Mouse (Mus musculus) CH12.LX (cell line): ENCODE measurements around the gene Acot7. TPM values are rescaled to one million over a fixed set of nuclear protein-coding genes. Genes with fewer than 3 reads are reported as not detected.

Source experiments
- DNase-seq: peaks from one replicate; pipeline ENCODE4 v3.0.0-alpha.2; 2013; ENCODE audit errors: extremely low read depth
- H3K27ac ChIP-seq: 2 replicates; pipeline ENCODE4 v1.5.1; 2012; ENCODE audit warnings: low read depth, mild to moderate bottlenecking, control low read depth, moderate library complexity; ENCODE audit not compliant: insufficient read depth
- H3K27me3 ChIP-seq: replicated peaks from 2 replicates; pipeline ENCODE3; 2012; ENCODE audit warnings: inconsistent platforms
- H3K36me3 ChIP-seq, 2 experiments: replicated peaks in 1 of 2; 2 replicates each; pipeline versions ENCODE3 to v1.6.1; 2012; ENCODE audit warnings: inconsistent platforms in 1 of 2, low read length in 1 of 2, mild to moderate bottlenecking in 1 of 2, mixed read lengths in 1 of 2, moderate library complexity in 1 of 2; ENCODE audit not compliant: control insufficient read depth in 1 of 2, insufficient read depth in 1 of 2
- H3K4me1 ChIP-seq, 2 experiments: 2 replicates each; pipeline ENCODE4 v1.6.1; 2012; ENCODE audit warnings: inconsistent platforms in 1 of 2, moderate library complexity in 1 of 2; ENCODE audit not compliant: insufficient read depth in 2 of 2, control insufficient read depth in 1 of 2
- H3K4me2 ChIP-seq: 2 replicates; pipeline ENCODE4 v1.6.1; 2012; ENCODE audit warnings: low read depth, mild to moderate bottlenecking, control low read depth; ENCODE audit not compliant: poor library complexity, insufficient read depth, severe bottlenecking
- H3K4me3 ChIP-seq, 3 experiments: fragments of 150-350 bp in 1 of 3; sonication (generic) in 1 of 3; replicated peaks in 1 of 3; 2 replicates each; pipeline versions ENCODE3 to v1.5.1; 2011 to 2012; ENCODE audit warnings: low read depth in 2 of 3, low read length in 2 of 3, mild to moderate bottlenecking in 2 of 3, moderate library complexity in 2 of 3, control low read depth in 1 of 3, improper control_type of control experiment in 1 of 3, inconsistent platforms in 1 of 3, mixed read lengths in 1 of 3; ENCODE audit not compliant: poor library complexity in 1 of 3
- H3K79me2 ChIP-seq: replicated peaks from 2 replicates; pipeline ENCODE4 v1.6.1; 2012; ENCODE audit warnings: mild to moderate bottlenecking, moderate library complexity; ENCODE audit not compliant: control insufficient read depth, poor library complexity, insufficient read depth, severe bottlenecking; ENCODE audit errors: extremely low read depth
- H3K9ac ChIP-seq: 2 replicates; pipeline ENCODE4 v1.6.1; 2012; ENCODE audit warnings: low read depth, mild to moderate bottlenecking, control low read depth, moderate library complexity; ENCODE audit not compliant: insufficient read depth
- H3K9me3 ChIP-seq: replicated peaks from 2 replicates; pipeline ENCODE3; 2012; ENCODE audit warnings: low read length, inconsistent platforms, mixed read lengths
- BHLHE40 ChIP-seq: IDR thresholded peaks from 2 replicates; pipeline ENCODE4 v1.6.1; 2011; ENCODE audit warnings: mild to moderate bottlenecking, low read depth, low read length, improper control_type of control experiment
- CTCF ChIP-seq, 2 experiments: IDR thresholded peaks in 1 of 2; conservative IDR thresholded peaks in 1 of 2; 2 replicates each; pipeline ENCODE4 v1.5.1; 2011 to 2012; ENCODE audit warnings: low read depth in 2 of 2, low read length in 2 of 2, improper control_type of control experiment in 1 of 2, inconsistent platforms in 1 of 2, mild to moderate bottlenecking in 1 of 2, moderate library complexity in 1 of 2
- E2F4 ChIP-seq: IDR thresholded peaks from 2 replicates; pipeline ENCODE4 v1.6.1; 2011; ENCODE audit warnings: low read depth, low read length, improper control_type of control experiment; ENCODE audit not compliant: insufficient replicate concordance
- GABPA ChIP-seq: IDR thresholded peaks from 2 replicates; pipeline ENCODE4 v1.6.1; 2012; ENCODE audit warnings: low read depth, low read length, improper control_type of control experiment, inconsistent platforms; ENCODE audit not compliant: insufficient replicate concordance
- HCFC1 ChIP-seq: IDR thresholded peaks from 2 replicates; pipeline ENCODE4 v1.6.1; 2012; ENCODE audit warnings: low read depth, mild to moderate bottlenecking, inconsistent platforms, low read length, improper control_type of control experiment
- IRF4 ChIP-seq: IDR thresholded peaks from 2 replicates; pipeline ENCODE4 v1.6.1; 2014; ENCODE audit warnings: low read depth, mild to moderate bottlenecking, inconsistent platforms, low read length, improper control_type of control experiment
- JUN ChIP-seq: IDR thresholded peaks from 2 replicates; pipeline ENCODE4 v1.6.1; 2011; ENCODE audit warnings: low read depth, mild to moderate bottlenecking, low read length, improper control_type of control experiment, moderate library complexity; ENCODE audit not compliant: insufficient read depth
- MAZ ChIP-seq: IDR thresholded peaks from 2 replicates; pipeline ENCODE4 v1.6.1; 2012; ENCODE audit warnings: low read depth, mild to moderate bottlenecking, inconsistent platforms, low read length, improper control_type of control experiment, moderate library complexity
- MEF2A ChIP-seq: IDR thresholded peaks from 2 replicates; pipeline ENCODE4 v1.6.1; 2014; ENCODE audit warnings: low read depth, mild to moderate bottlenecking, inconsistent platforms, low read length, improper control_type of control experiment, borderline replicate concordance
- MYC ChIP-seq: IDR thresholded peaks from 2 replicates; pipeline ENCODE4 v1.6.1; 2011; ENCODE audit warnings: low read depth, mild to moderate bottlenecking, improper control_type of control experiment, low read length
- NRF1 ChIP-seq: IDR thresholded peaks from 2 replicates; pipeline ENCODE4 v1.6.1; 2014; ENCODE audit warnings: low read depth, mild to moderate bottlenecking, inconsistent platforms, low read length, improper control_type of control experiment, moderate library complexity
- POLR2A ChIP-seq: IDR thresholded peaks from 2 replicates; pipeline ENCODE4 v1.6.1; 2011; ENCODE audit warnings: low read depth, mild to moderate bottlenecking, improper control_type of control experiment, low read length
- POLR2AphosphoS2 ChIP-seq: IDR thresholded peaks from 2 replicates; pipeline ENCODE4 v1.6.1; 2011; ENCODE audit warnings: low read depth, low read length, improper control_type of control experiment
- TBP ChIP-seq: conservative IDR thresholded peaks from 2 replicates; pipeline ENCODE4 v1.6.1; 2011; ENCODE audit warnings: low read depth, low read length, improper control_type of control experiment
- USF2 ChIP-seq: conservative IDR thresholded peaks from 2 replicates; pipeline ENCODE4 v1.6.1; 2011; ENCODE audit warnings: low read depth, low read length, improper control_type of control experiment
- ZC3H11A ChIP-seq: IDR thresholded peaks from 2 replicates; pipeline ENCODE4 v1.6.1; 2012; ENCODE audit warnings: low read depth, mild to moderate bottlenecking, inconsistent platforms, low read length, improper control_type of control experiment
- ZKSCAN1 ChIP-seq: IDR thresholded peaks from 2 replicates; pipeline ENCODE4 v1.6.1; 2012; ENCODE audit warnings: low read depth, inconsistent platforms, low read length, improper control_type of control experiment, borderline replicate concordance
- ZMIZ1 ChIP-seq: IDR thresholded peaks from 2 replicates; pipeline ENCODE4 v1.6.1; 2012; ENCODE audit warnings: low read depth, mild to moderate bottlenecking, inconsistent platforms, low read length, improper control_type of control experiment
- ZNF384 ChIP-seq: IDR thresholded peaks from 2 replicates; pipeline ENCODE4 v1.6.1; 2012; ENCODE audit warnings: low read depth, low read length, improper control_type of control experiment, inconsistent platforms
- dilution Hi-C: fragments of 300-500 bp; cut with MboI; formaldehyde crosslinking; loops from 2 replicates; pipeline ENCODE4 v1.14.3; 2020; ENCODE audit warnings: low sequenced_read_pairs; ENCODE audit not compliant: extremely low pct_unique_long_range_greater_than_20kb, extremely low pct_ligation_motif_present
- in situ Hi-C: fragments of 300-500 bp; cut with MboI; formaldehyde crosslinking; loops from 3 replicates; pipeline ENCODE4 v1.14.3; 2019; ENCODE audit warnings: low sequenced_read_pairs, low pct_ligation_motif_present, low pct_unique_long_range_greater_than_20kb, mixed read lengths
- polyA plus RNA-seq: library from polyadenylated mRNA; unstranded; fragments of >175 nt; gene quantifications from 2 replicates; pipeline ENCODE4 v1.2.1, GENCODE M21; 2012; ENCODE audit warnings: low read depth; ENCODE audit not compliant: insufficient read length
- total RNA-seq, 2 experiments: library from RNA; depleted of rRNA; stranded (reverse); fragments of 300-350 nt in 1 of 2; fragments of >200 nt in 1 of 2; gene quantifications; 2 replicates each; pipeline ENCODE4 v1.2.3; 2012 to 2014

The Acot7 gene
- total and polyA plus RNA-seq, 3 experiments, result 29.0 to 71.1 (median 61.6) TPM

GRCm38 (mm10) chr4:152313934-152314333 is 136.0 kb downstream of the Acot7 start:
- Histone ChIP-seq H3K9me3 (no peaks in the 10 kb centered on the region), H3K4me1 (peaks cover 0 to 8% of the 10 kb centered on the region in 2 experiments; a peak in 2 of 4 replicates), H3K9ac (no peak overlapping the region), H3K36me3 (peaks cover 2 to 7% of the 10 kb centered on the region in 2 experiments), H3K4me3 (no peak overlapping the region), H3K4me2 (no peak overlapping the region), H3K79me2 (no peaks in the 10 kb centered on the region), H3K27ac (no peak overlapping the region), H3K27me3 (peaks cover 30% of the 10 kb centered on the region)
- DNase-seq, result no peak
- dilution Hi-C loops (no loop called here), in situ Hi-C loops (no loop called here)
- TF ChIP-seq CTCF (conservative IDR thresholded peaks at IDR 0.05 in 1 of 2, IDR thresholded peaks at IDR 0.05 in 1 of 2; ENCODE audit: low read depth in 2 of 2, low read length in 2 of 2) (peak in 1 of 2 experiments; percentile 6; a peak in 1 of 4 replicates), JUN (no peak), IRF4 (no peak)

- dilution Hi-C loops (no loop called here), in situ Hi-C loops (no loop called here)
- peaks cover 0 to 10% of the 10 kb centered on the region in 2 experiments; a peak in 2 of 4 replicates for H3K4me1 ChIP-seq
- no peak overlapping the region for H3K27ac ChIP-seq
- DNase-seq, result no peak
- no peaks in the 10 kb centered on the region for H3K79me2 ChIP-seq
- TF ChIP-seq ZMIZ1 (no peak), ZC3H11A (no peak), ZNF384 (no peak), POLR2A (no peak), MEF2A (no peak), NRF1 (peak; percentile 79)
- no peaks in the 10 kb centered on the region for H3K36me3 ChIP-seq
- peaks cover 30% of the 10 kb centered on the region for H3K27me3 ChIP-seq
- peak overlapping the region in 1 of 3 experiments; percentile 33 for H3K4me3 ChIP-seq
- H3K9ac ChIP-seq, result no peak overlapping the region; the same call in 1 of the 2 replicates
- peak overlapping the region; percentile 65 for H3K4me2 ChIP-seq
- H3K9me3 ChIP-seq, result no peaks in the 10 kb centered on the region
These were observed 137.7 kb downstream of the Acot7 start for GRCm38 (mm10) chr4:152315498-152316213.

- DNase-seq, result no peak
- TF ChIP-seq MYC (no peak), TBP (no peak), POLR2A (no peak), USF2 (no peak), HCFC1 (no peak), GABPA (no peak), POLR2AphosphoS2 (no peak), MAZ (no peak), BHLHE40 (no peak), E2F4 (no peak), ZKSCAN1 (no peak)
These were observed 139.7 kb downstream of the Acot7 start for GRCm38 (mm10) chr4:152317631-152318033.

More at GRCm38 (mm10) chr4:152317631-152318033, 139.7 kb downstream of the Acot7 start:
- no peaks in the 10 kb centered on the region for H3K9me3 ChIP-seq
- H3K79me2 ChIP-seq, result no peaks in the 10 kb centered on the region
- H3K27ac ChIP-seq, result no peak overlapping the region
- no peak overlapping the region for H3K9ac ChIP-seq
- in situ Hi-C loops, result no loop called here
- dilution Hi-C loops, result no loop called here
- H3K27me3 ChIP-seq, result peaks cover 30% of the 10 kb centered on the region
- H3K4me3 ChIP-seq, result no peak overlapping the region
- peaks cover 0 to 10% of the 10 kb centered on the region in 2 experiments; a peak in 2 of 4 replicates for H3K4me1 ChIP-seq
- H3K4me2 ChIP-seq, result no peak overlapping the region
- no peaks in the 10 kb centered on the region for H3K36me3 ChIP-seq
